Mouse (Mus musculus) kidney, adult 2 months (tissue): ENCODE data around the gene Vamp2.

Source experiments
- CTCF ChIP-seq: fragments of 200-500 bp; conservative IDR thresholded peaks from 2 replicates; pipeline ENCODE4 v1.5.1; 2011; ENCODE audit warnings: low read depth, mild to moderate bottlenecking, control low read depth, low read length, moderate library complexity, mixed read lengths; ENCODE audit not compliant: insufficient read depth, insufficient read length
- POLR2A ChIP-seq: fragments of 200-500 bp; IDR thresholded peaks from one replicate; pipeline ENCODE4 v1.6.1; 2011; ENCODE audit warnings: low read depth, low read length, control low read depth

DNA sequence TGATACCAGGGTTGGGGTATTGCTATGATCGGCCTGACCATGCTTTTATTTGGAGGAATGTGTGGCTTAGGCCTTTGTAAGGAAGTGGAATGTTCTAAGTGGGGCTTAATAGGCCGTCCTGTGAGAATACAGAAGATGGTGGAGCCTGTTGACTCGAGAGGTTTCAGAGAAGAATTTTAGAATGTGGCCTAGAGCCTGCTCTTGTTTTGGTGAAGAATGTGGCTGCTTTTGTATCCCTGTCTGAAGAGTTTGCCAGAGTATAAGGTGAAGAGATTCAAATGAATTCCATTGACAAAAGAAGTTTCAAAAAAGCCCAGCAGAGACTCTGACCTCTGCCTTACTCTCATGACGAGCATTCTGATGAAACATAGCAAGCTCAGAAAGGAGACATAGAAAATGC, 36.5 kb upstream of the Vamp2 start:
- TF ChIP-seq CTCF, result no peak
- no peak for TF ChIP-seq POLR2A
